Mouse (Mus musculus): Measurements from ENCODE around the gene Dnah11. TPM values are rescaled to one million over a fixed set of nuclear protein-coding genes. Genes with fewer than 3 reads are reported as not detected.

Gene Dnah11
- polyA plus RNA-seq, 1 experiment = not detected

- TF ChIP-seq POLR2A (IDR thresholded peaks at IDR 0.05; ENCODE audit: borderline replicate concordance, low read depth, low read length) = no peak
- TF ChIP-seq CTCF (IDR thresholded peaks at IDR 0.05; ENCODE audit: low read depth, low read length) = no peak
- Histone ChIP-seq H3K4me1 (ENCODE audit: control insufficient read depth, insufficient read depth, low read length) (no peaks in the 10 kb centered on the region), H3K4me3 (ENCODE audit: insufficient read depth, low read length) (no peak overlapping the region), H3K27ac (ENCODE audit: insufficient read depth, low read depth, low read length) (no peak overlapping the region)
Observed at GRCm38 (mm10) chr12:118177756-118178155, 21.1 kb downstream of the Dnah11 start.

GRCm38 (mm10) chr12:118164785-118165184, 34.1 kb downstream of the Dnah11 start:
- H3K4me3 ChIP-seq (ENCODE audit: insufficient read depth, low read length) = no peak overlapping the region
- no peak for TF ChIP-seq CTCF (IDR thresholded peaks at IDR 0.05; ENCODE audit: low read depth, low read length)
- no peak for TF ChIP-seq POLR2A (IDR thresholded peaks at IDR 0.05; ENCODE audit: borderline replicate concordance, low read depth, low read length)
- no peak overlapping the region for H3K27ac ChIP-seq (ENCODE audit: insufficient read depth, low read depth, low read length)
- H3K4me1 ChIP-seq (ENCODE audit: control insufficient read depth, insufficient read depth, low read length) = no peaks in the 10 kb centered on the region

- no peak overlapping the region for H3K27ac ChIP-seq (ENCODE audit: insufficient read depth, low read depth, low read length)
- TF ChIP-seq CTCF (IDR thresholded peaks at IDR 0.05; ENCODE audit: low read depth, low read length) (no peak), POLR2A (IDR thresholded peaks at IDR 0.05; ENCODE audit: borderline replicate concordance, low read depth, low read length) (no peak)
- no peaks in the 10 kb centered on the region for H3K4me1 ChIP-seq (ENCODE audit: control insufficient read depth, insufficient read depth, low read length)
- no peak overlapping the region for H3K4me3 ChIP-seq (ENCODE audit: insufficient read depth, low read length)
Observed at GRCm38 (mm10) chr12:118156986-118157385, 41.9 kb downstream of the Dnah11 start.

GRCm38 (mm10) chr12:118147521-118148033, 51.3 kb downstream of the Dnah11 start:
- Histone ChIP-seq H3K27ac (ENCODE audit: insufficient read depth, low read depth, low read length) (no peak overlapping the region), H3K4me3 (ENCODE audit: insufficient read depth, low read length) (no peak overlapping the region), H3K4me1 (ENCODE audit: control insufficient read depth, insufficient read depth, low read length) (no peaks in the 10 kb centered on the region)
- TF ChIP-seq POLR2A (IDR thresholded peaks at IDR 0.05; ENCODE audit: borderline replicate concordance, low read depth, low read length) (no peak), CTCF (IDR thresholded peaks at IDR 0.05; ENCODE audit: low read depth, low read length) (no peak)

GRCm38 (mm10) chr12:118128116-118128515, 70.7 kb downstream of the Dnah11 start:
- TF ChIP-seq CTCF (IDR thresholded peaks at IDR 0.05; ENCODE audit: low read depth, low read length) (no peak), POLR2A (IDR thresholded peaks at IDR 0.05; ENCODE audit: borderline replicate concordance, low read depth, low read length) (no peak)
- H3K4me3 ChIP-seq (ENCODE audit: insufficient read depth, low read length) = no peak overlapping the region
- no peaks in the 10 kb centered on the region for H3K4me1 ChIP-seq (ENCODE audit: control insufficient read depth, insufficient read depth, low read length)
- H3K27ac ChIP-seq (ENCODE audit: insufficient read depth, low read depth, low read length) = no peak overlapping the region

- Histone ChIP-seq H3K4me3 (ENCODE audit: insufficient read depth, low read length) (no peak overlapping the region), H3K27ac (ENCODE audit: insufficient read depth, low read depth, low read length) (no peak overlapping the region), H3K4me1 (ENCODE audit: control insufficient read depth, insufficient read depth, low read length) (no peaks in the 10 kb centered on the region)
- TF ChIP-seq POLR2A (IDR thresholded peaks at IDR 0.05; ENCODE audit: borderline replicate concordance, low read depth, low read length) (no peak), CTCF (IDR thresholded peaks at IDR 0.05; ENCODE audit: low read depth, low read length) (no peak)
Observed at GRCm38 (mm10) chr12:118119668-118120067, 79.2 kb downstream of the Dnah11 start.

GRCm38 (mm10) chr12:118112599-118112998, 86.2 kb downstream of the Dnah11 start:
- no peak for TF ChIP-seq CTCF (IDR thresholded peaks at IDR 0.05; ENCODE audit: low read depth, low read length)
- no peak for TF ChIP-seq POLR2A (IDR thresholded peaks at IDR 0.05; ENCODE audit: borderline replicate concordance, low read depth, low read length)
- Histone ChIP-seq H3K4me1 (ENCODE audit: control insufficient read depth, insufficient read depth, low read length) (no peaks in the 10 kb centered on the region), H3K27ac (ENCODE audit: insufficient read depth, low read depth, low read length) (no peak overlapping the region), H3K4me3 (ENCODE audit: insufficient read depth, low read length) (no peak overlapping the region)

GRCm38 (mm10) chr12:118111896-118112295, 86.9 kb downstream of the Dnah11 start:
- no peak for TF ChIP-seq CTCF (IDR thresholded peaks at IDR 0.05; ENCODE audit: low read depth, low read length)
- TF ChIP-seq POLR2A (IDR thresholded peaks at IDR 0.05; ENCODE audit: borderline replicate concordance, low read depth, low read length) = no peak

GRCm38 (mm10) chr12:118107719-118108118, 91.1 kb downstream of the Dnah11 start:
- Histone ChIP-seq H3K4me3 (ENCODE audit: insufficient read depth, low read length) (no peak overlapping the region), H3K27ac (ENCODE audit: insufficient read depth, low read depth, low read length) (no peak overlapping the region), H3K4me1 (ENCODE audit: control insufficient read depth, insufficient read depth, low read length) (no peaks in the 10 kb centered on the region)
- TF ChIP-seq CTCF (IDR thresholded peaks at IDR 0.05; ENCODE audit: low read depth, low read length) (no peak), POLR2A (IDR thresholded peaks at IDR 0.05; ENCODE audit: borderline replicate concordance, low read depth, low read length) (no peak)

More at GRCm38 (mm10) chr12:118111896-118112295, 86.9 kb downstream of the Dnah11 start:
- Histone ChIP-seq H3K4me3 (ENCODE audit: insufficient read depth, low read length) (no peak overlapping the region), H3K4me1 (ENCODE audit: control insufficient read depth, insufficient read depth, low read length) (no peaks in the 10 kb centered on the region), H3K27ac (ENCODE audit: insufficient read depth, low read depth, low read length) (no peak overlapping the region)

- Histone ChIP-seq H3K27ac (ENCODE audit: insufficient read depth, low read depth, low read length) (no peak overlapping the region), H3K4me3 (ENCODE audit: insufficient read depth, low read length) (no peak overlapping the region), H3K4me1 (ENCODE audit: control insufficient read depth, insufficient read depth, low read length) (no peaks in the 10 kb centered on the region)
- TF ChIP-seq POLR2A (IDR thresholded peaks at IDR 0.05; ENCODE audit: borderline replicate concordance, low read depth, low read length) (no peak), CTCF (IDR thresholded peaks at IDR 0.05; ENCODE audit: low read depth, low read length) (no peak)
Observed at GRCm38 (mm10) chr12:118104520-118104919, 94.3 kb downstream of the Dnah11 start.

GRCm38 (mm10) chr12:118099694-118100093, 99.1 kb downstream of the Dnah11 start:
- Histone ChIP-seq H3K4me1 (ENCODE audit: control insufficient read depth, insufficient read depth, low read length) (no peaks in the 10 kb centered on the region), H3K27ac (ENCODE audit: insufficient read depth, low read depth, low read length) (no peak overlapping the region), H3K4me3 (ENCODE audit: insufficient read depth, low read length) (no peak overlapping the region)
- TF ChIP-seq CTCF (IDR thresholded peaks at IDR 0.05; ENCODE audit: low read depth, low read length) (no peak), POLR2A (IDR thresholded peaks at IDR 0.05; ENCODE audit: borderline replicate concordance, low read depth, low read length) (no peak)

Data from bone marrow macrophage, adult 2 months (primary cell).